Mouse (Mus musculus): ENCODE results near the gene Gria1.

The Gria1 gene

GRCm38 (mm10) chr11:57160076-57160475, 148.9 kb downstream of the Gria1 start:
- no peak for DNase-seq (ENCODE audit: low read depth in 1 of 2, low spot score in 2 of 2)

GRCm38 (mm10) chr11:57162931-57163330, 151.7 kb downstream of the Gria1 start:
- DNase-seq (ENCODE audit: low read depth in 1 of 2, low spot score in 2 of 2): no peak

DNA sequence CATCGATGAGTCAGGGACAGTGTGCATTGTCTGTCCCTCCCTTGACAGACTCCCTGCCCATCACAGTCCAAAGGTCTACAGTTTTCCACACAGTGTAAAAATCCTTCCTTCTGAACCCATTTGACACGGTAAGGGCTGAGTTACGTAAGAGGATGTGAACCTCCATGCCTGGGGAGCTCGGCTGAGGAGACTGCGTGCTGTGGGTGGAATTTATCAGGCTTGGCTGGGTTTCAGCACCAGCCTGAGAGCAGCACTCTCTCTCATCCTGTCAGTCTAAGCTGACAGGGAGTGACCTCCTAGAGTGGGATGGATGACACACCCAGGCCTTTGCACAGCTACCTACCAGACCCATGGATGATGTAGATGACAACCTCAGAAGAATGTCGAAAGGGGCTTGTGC, 158.9 kb downstream of the Gria1 start:
- no peak for DNase-seq (ENCODE audit: low read depth in 1 of 2, low spot score in 2 of 2)

DNA sequence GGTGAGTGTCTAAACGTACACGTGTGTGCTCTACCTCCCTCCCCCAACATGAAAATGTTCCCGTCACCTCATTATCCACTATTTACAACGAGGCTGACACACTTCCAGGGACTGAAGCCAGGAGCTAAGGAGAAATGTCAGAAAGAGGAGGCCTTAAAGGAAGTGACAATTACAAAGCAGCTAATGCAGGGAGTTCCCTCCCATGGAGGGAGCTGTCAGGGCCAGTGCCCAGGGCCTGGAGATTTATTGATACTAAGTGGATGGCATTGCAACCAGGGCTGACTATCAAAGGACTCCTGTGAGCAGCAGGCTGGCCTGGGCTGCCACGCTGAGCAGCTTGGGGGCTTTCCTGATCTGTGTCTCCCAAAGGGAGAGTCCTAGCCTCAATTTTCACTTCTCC, 163.0 kb downstream of the Gria1 start:
- no peak for DNase-seq (ENCODE audit: low read depth in 1 of 2, low spot score in 2 of 2)

- DNase-seq (ENCODE audit: low read depth in 1 of 2, low spot score in 2 of 2): no peak
Observed at GRCm38 (mm10) chr11:57176552-57176951, 165.4 kb downstream of the Gria1 start.

DNA sequence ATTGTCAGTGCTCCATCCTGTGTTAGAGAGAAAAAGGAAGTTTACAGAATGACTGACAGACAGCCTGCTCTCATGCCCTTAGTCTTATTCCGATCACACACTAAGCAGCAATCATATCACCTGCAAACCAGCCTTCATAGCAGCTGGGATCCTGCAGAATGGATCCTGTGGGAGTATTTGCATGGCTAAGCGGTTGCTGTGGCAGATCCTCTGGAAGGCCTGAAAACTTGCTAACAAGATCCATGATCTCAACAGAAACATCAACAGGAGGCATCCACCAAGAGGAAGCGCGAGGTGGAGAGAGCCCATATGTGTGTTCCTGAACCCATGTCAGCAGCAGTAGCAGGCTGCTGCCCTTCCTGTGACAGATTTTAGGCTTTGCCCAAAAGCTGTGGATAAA, 173.0 kb downstream of the Gria1 start:
- no peak for DNase-seq (ENCODE audit: low read depth in 1 of 2, low spot score in 2 of 2)

DNA sequence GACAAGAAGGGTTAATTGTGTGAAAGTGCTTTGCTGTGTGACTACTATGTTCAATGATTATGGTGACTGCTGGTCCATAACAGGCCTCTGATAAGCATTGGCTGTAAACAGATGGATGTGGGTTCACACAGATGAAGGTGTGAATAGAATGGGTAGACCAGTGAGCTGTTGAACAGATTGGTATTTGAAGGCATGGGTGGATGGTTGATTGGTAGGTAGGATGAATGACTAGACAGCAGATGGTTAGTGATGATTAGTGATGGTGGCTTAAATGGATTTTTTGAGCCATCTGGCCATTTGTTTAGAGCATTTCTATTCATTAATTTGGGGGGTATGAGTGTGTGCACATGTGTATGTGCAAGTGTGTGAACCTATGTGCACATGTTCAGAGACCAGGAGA, 173.9 kb downstream of the Gria1 start:
- DNase-seq (ENCODE audit: low read depth in 1 of 2, low spot score in 2 of 2): no peak

- DNase-seq (ENCODE audit: low read depth in 1 of 2, low spot score in 2 of 2): no peak
Observed at GRCm38 (mm10) chr11:57189391-57189790, 178.2 kb downstream of the Gria1 start.

DNA sequence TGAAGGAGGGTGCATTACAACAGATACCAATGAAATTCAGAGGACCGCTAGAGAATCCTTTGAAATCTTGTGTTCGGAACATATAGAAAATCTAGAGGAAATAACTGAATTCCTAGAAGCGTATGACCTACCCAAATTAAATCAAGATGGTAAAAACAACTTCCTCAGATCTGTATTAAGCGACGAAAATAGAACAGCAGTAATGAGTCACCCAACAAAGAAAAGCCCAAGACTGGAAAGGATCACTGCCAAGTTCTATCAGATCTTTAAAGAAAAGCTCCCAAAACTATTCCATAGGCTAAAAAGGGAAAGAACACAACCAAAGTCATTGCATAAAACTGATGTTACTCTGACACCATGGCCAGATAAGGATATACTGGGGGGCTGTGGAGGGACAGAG, 183.6 kb downstream of the Gria1 start:
- DNase-seq (ENCODE audit: low read depth in 1 of 2, low spot score in 2 of 2): no peak

GRCm38 (mm10) chr11:57201245-57201976, 190.2 kb downstream of the Gria1 start:
- DNase-seq (ENCODE audit: low read depth in 1 of 2, low spot score in 2 of 2): no peak

DNA sequence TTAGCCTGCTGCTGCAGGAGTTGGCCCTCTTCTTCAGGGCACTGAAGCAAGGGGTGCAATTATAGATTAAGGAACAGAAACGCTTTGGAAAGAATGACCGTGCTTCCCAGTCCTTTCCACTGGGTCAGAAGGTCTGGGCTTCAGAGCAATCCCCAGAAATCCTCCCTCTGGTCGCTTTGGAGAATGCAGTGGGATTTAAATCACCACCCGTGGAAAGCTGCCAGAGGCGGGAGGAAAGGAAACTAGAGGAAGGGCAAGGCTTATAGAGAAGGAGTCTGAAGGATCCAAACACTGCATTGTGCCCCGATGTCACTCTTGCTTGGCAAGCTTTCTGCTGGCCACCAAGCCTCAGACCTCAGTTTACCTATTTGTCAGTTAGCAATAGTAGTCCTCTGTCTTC, 193.2 kb downstream of the Gria1 start:
- no peak for DNase-seq (ENCODE audit: low read depth in 1 of 2, low spot score in 2 of 2)

DNA sequence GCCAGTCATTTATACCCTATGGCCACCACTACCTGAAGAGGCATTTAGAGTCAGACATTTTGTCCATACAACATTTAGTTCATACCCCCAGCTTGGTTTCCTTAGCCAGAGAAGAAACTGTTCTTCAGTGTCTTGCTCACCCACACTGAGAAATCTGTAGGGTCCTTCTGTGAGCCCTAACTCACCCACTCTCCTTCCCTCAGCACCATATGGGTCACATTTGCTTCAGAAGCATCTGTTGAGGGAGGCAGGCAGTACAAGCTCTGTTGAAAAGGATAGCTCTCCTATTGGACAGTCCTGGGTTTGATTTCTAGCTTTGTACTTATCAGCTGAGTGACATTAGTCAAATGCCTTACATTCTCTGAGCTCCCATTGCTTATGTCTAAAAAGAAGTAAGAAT, 196.1 kb downstream of the Gria1 start:
- DNase-seq (ENCODE audit: low read depth in 1 of 2, low spot score in 2 of 2): no peak

DNA sequence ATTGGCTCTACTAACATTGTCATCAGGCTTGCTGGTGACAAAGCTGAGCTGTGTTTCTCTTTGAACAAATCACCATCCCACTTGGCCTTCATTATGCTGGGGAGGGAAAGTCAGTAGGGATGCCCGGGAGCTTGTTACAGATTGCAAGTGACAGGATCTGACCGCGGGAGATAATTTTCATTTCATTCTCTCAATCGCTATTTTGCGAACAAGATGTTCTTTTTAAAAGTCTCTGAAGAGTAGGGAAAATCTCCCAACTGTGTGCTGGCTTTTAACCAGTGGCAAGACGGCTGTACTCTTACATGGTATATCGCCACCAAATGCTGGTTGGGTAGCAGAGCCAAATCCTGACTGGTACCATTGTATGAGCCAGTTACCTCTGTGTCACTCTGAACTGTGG, 202.9 kb downstream of the Gria1 start:
- DNase-seq (ENCODE audit: low read depth in 1 of 2, low spot score in 2 of 2): no peak

GRCm38 (mm10) chr11:57214583-57214982, 203.4 kb downstream of the Gria1 start:
- no peak for DNase-seq (ENCODE audit: low read depth in 1 of 2, low spot score in 2 of 2)

DNA sequence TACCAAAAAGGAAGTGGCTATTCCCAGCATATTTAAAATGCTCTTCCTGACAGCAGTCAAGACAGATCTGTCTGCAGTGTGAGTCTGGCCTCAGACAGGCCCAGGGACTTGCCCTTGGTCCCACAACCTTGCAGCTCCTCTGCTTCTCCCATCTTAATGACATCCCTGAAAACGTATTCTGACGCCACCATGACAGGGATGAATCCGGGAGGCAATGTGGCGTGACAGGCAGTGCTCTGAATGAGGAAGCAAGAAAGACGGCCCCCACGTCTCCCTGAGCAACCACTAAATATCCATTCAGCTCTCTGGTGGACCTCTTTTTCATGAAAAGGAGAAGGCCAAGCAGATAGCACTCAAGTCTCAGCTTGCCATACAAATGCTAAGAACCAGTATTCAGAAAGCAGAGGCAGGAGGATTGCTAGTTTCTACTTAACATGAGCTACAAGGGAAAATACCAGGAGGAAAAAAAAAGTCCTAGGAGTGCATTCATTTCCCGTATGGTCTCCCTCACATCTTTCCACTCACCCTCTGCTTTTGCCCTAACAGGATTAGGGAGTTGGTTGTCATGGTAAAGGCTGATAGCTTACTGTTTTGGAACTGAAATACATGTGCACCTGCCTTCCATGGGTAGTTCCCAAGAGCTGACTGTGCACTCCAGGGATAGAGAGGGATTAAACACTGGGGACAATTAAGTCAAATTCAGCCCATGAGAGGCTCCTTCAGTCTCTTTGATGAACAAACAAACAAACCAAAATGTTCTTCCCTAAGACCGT, 211.8 kb downstream of the Gria1 start:
- DNase-seq (ENCODE audit: low read depth in 1 of 2, low spot score in 2 of 2): no peak

- DNase-seq (ENCODE audit: low read depth in 1 of 2, low spot score in 2 of 2): no peak
Observed at GRCm38 (mm10) chr11:57235446-57235845, 224.3 kb downstream of the Gria1 start.

DNA sequence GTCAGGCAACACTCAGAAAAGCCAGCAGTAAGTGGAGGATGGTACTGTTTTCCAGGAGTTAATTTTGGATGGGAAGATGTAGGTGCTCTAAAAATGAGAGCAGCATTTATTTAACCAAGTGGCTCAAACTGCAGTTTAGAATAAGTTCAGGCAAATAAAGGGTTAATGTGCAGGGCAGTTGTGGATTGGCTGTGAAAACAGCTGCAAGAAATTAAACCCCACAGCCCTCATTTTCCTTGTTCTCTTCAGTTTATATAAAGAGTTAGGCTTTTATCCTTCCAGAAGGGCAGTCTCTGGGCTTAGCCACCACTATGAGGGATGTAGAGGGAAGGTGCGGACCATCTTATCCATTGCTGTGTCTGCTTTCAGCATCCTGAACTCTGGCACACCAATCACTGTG, 225.2 kb downstream of the Gria1 start:
- no peak for DNase-seq (ENCODE audit: low read depth in 1 of 2, low spot score in 2 of 2)

DNA sequence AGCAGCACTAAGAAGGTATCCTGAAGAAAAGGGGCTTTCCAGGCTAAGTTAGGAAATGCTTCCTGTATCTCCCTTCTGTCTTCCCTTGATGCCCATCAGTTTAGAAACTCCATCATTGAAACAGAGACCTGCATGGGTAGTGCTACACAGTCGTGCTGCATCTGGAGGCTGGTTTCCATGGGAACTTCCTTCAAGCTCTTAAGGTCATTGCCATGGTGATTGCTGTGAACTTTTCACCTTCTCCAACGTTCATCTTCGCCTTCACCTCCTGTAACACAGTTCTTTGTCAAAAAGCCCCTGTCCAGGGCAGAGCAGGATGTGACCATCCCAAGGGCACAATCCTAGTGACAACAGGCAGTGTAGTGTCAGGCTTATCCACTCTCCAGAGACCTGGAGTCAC, 228.6 kb downstream of the Gria1 start:
- DNase-seq (ENCODE audit: low read depth in 1 of 2, low spot score in 2 of 2): no peak

- DNase-seq (ENCODE audit: low read depth in 1 of 2, low spot score in 2 of 2): no peak
Observed at GRCm38 (mm10) chr11:57243835-57244234, 232.6 kb downstream of the Gria1 start.

DNA sequence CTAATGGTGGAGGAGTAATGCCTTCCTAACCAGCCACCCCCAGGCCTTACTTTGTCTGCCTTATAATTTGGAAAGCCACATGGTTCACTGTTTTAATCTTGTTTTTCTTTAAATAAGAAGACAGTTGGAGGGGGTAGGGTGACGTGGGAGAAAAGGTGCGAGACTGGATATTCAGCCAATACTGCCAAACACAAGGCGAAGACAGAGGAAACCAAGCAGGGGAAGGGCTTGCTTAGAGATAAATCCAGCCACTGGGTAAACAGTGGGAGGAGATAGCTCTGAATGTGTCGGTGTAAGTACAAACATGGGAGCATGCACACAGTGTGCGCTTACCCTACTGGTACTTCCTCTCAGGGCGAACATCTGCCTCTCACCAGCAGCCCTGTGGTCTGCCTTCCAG, 233.4 kb downstream of the Gria1 start:
- DNase-seq (ENCODE audit: low read depth in 1 of 2, low spot score in 2 of 2): no peak

GRCm38 (mm10) chr11:57248870-57249269, 237.7 kb downstream of the Gria1 start:
- DNase-seq (ENCODE audit: low read depth in 1 of 2, low spot score in 2 of 2): no peak

- no peak for DNase-seq (ENCODE audit: low read depth in 1 of 2, low spot score in 2 of 2)
Observed at GRCm38 (mm10) chr11:57250129-57250528, 238.9 kb downstream of the Gria1 start.

DNA sequence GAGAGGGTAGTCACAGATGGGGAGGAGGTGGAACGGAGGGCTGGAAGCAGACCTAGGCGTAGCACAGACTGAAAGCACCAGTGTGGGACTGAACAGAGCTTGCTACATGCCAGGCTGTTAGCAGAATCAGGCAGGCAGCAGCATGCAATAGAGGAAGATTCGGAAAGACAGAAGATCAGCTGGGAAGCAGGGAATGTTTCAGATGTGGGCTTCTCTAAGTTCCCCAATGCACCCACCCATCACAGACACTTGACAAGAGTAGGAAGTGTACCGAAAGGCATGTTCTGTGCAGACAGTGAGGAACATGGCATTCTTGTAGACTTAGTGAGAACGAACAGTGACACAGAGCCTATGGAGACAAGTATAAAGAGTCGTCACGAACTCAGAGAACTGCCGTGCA, 260.5 kb downstream of the Gria1 start:
- DNase-seq (ENCODE audit: low read depth in 1 of 2, low spot score in 2 of 2): no peak

Data from monocyte, adult 2 months (primary cell).